Mouse (Mus musculus): ENCODE measurements at regions not wholly inside any gene's neighbourhood (a gene's known extent, or its start where the extent isn't known, plus 50 kb on each side); places are given as distances from the start of the nearest gene placed in this dataset.

GRCm38 (mm10) chr3:18743474-18743873 is 795.3 kb downstream of the Cypt12 start:
- TF ChIP-seq CTCF (IDR thresholded peaks at IDR 0.05; ENCODE audit: insufficient read depth, low read depth, low read length) (no peak), POLR2A (IDR thresholded peaks at IDR 0.05; ENCODE audit: insufficient read depth, low read depth, low read length) (no peak)

Measured in olfactory bulb, adult 2 months (tissue).